Mouse (Mus musculus): ENCODE data around the gene Rpp25l. TPM values are rescaled to one million over a fixed set of nuclear protein-coding genes. Genes with fewer than 3 reads are reported as not detected.

The Rpp25l gene
- 94.5 and 96.6 TPM in 2 replicates for polyA plus RNA-seq (2012)

GRCm38 (mm10) chr4:41713197-41714067, at the start of gene Rpp25l:
Rpp25l (minus strand) TSS chr4:41713534.
- no peak for TF ChIP-seq GATA1 (IDR thresholded peaks at IDR 0.05; ENCODE audit: low read length)

- no peak for TF ChIP-seq GATA1 (IDR thresholded peaks at IDR 0.05; ENCODE audit: low read length)
Measured at GRCm38 (mm10) chr4:41762099-41762687, 48.9 kb upstream of the Rpp25l start.

- no peak for TF ChIP-seq GATA1 (IDR thresholded peaks at IDR 0.05; ENCODE audit: low read length)
Measured at GRCm38 (mm10) chr4:41761680-41762079, 48.3 kb upstream of the Rpp25l start.

- no peak for TF ChIP-seq GATA1 (IDR thresholded peaks at IDR 0.05; ENCODE audit: low read length)
Measured at GRCm38 (mm10) chr4:41760911-41761310, 47.6 kb upstream of the Rpp25l start.

GRCm38 (mm10) chr4:41760288-41760721, 47.0 kb upstream of the Rpp25l start:
- TF ChIP-seq GATA1 (IDR thresholded peaks at IDR 0.05; ENCODE audit: low read length) = no peak

GRCm38 (mm10) chr4:41759656-41760287, 46.4 kb upstream of the Rpp25l start:
- no peak for TF ChIP-seq GATA1 (IDR thresholded peaks at IDR 0.05; ENCODE audit: low read length)

GRCm38 (mm10) chr4:41759206-41759605, 45.9 kb upstream of the Rpp25l start:
- no peak for TF ChIP-seq GATA1 (IDR thresholded peaks at IDR 0.05; ENCODE audit: low read length)

- TF ChIP-seq GATA1 (IDR thresholded peaks at IDR 0.05; ENCODE audit: low read length) = no peak
Measured at GRCm38 (mm10) chr4:41758701-41759100, 45.4 kb upstream of the Rpp25l start.

- no peak for TF ChIP-seq GATA1 (IDR thresholded peaks at IDR 0.05; ENCODE audit: low read length)
Measured at GRCm38 (mm10) chr4:41758021-41758420, 44.7 kb upstream of the Rpp25l start.

- TF ChIP-seq GATA1 (IDR thresholded peaks at IDR 0.05; ENCODE audit: low read length) = no peak
Measured at GRCm38 (mm10) chr4:41757321-41757720, 44.0 kb upstream of the Rpp25l start.

- no peak for TF ChIP-seq GATA1 (IDR thresholded peaks at IDR 0.05; ENCODE audit: low read length)
Measured at GRCm38 (mm10) chr4:41756440-41756839, 43.1 kb upstream of the Rpp25l start.

GRCm38 (mm10) chr4:41755338-41756305, 42.3 kb upstream of the Rpp25l start, which contains the start of gene Sigmar1:
Sigmar1 (minus strand) TSS chr4:41756157.
- no peak for TF ChIP-seq GATA1 (IDR thresholded peaks at IDR 0.05; ENCODE audit: low read length)

- no peak for TF ChIP-seq GATA1 (IDR thresholded peaks at IDR 0.05; ENCODE audit: low read length)
Measured at GRCm38 (mm10) chr4:41754797-41755337, 41.5 kb upstream of the Rpp25l start, which contains the start of gene Galt. Galt (plus strand) TSS chr4:41755228.

- no peak for TF ChIP-seq GATA1 (IDR thresholded peaks at IDR 0.05; ENCODE audit: low read length)
Measured at GRCm38 (mm10) chr4:41745021-41745420, 31.7 kb upstream of the Rpp25l start.

- TF ChIP-seq GATA1 (IDR thresholded peaks at IDR 0.05; ENCODE audit: low read length) = no peak
Measured at GRCm38 (mm10) chr4:41744131-41744530, 30.8 kb upstream of the Rpp25l start.
